Mouse (Mus musculus) stomach, embryonic 15.5 days (tissue): ENCODE measurements around the gene Dpep3. TPM values are rescaled to one million over a fixed set of nuclear protein-coding genes. Genes with fewer than 3 reads are reported as not detected.
A peak's percentile ranks its signal among the peaks of the same experiment; 100 is the strongest.

Experiments used
- ATAC-seq: fragments of 200-750 bp; cut with Nextera tagmentation; 2 replicates; pipeline ENCODE4 v1.8.0; 2017; ENCODE audit warnings: low read depth, moderate number of reproducible peaks, moderate TSS enrichment; ENCODE audit not compliant: insufficient read depth, low FRiP score
- H3K27ac ChIP-seq: fragments of 300-500 bp; sonication (generic); 2 replicates; pipeline ENCODE4 v1.5.1; 2015; ENCODE audit warnings: mild to moderate bottlenecking, inconsistent platforms
- H3K27me3 ChIP-seq: fragments of 300-500 bp; sonication (generic); replicated peaks from 2 replicates; pipeline ENCODE4 v1.6.1; 2015; ENCODE audit warnings: inconsistent platforms
- H3K36me3 ChIP-seq: fragments of 300-500 bp; sonication (generic); 2 replicates; pipeline ENCODE4 v1.6.1; 2015; ENCODE audit warnings: inconsistent platforms
- H3K4me1 ChIP-seq: fragments of 300-500 bp; sonication (generic); 2 replicates; pipeline ENCODE4 v1.6.1; 2015; ENCODE audit warnings: inconsistent platforms
- H3K4me2 ChIP-seq: fragments of 300-500 bp; sonication (generic); 2 replicates; pipeline ENCODE4 v1.6.1; 2015; ENCODE audit warnings: mild to moderate bottlenecking, inconsistent platforms
- H3K4me3 ChIP-seq: fragments of 300-500 bp; sonication (generic); replicated peaks from 2 replicates; pipeline ENCODE4 v1.5.1; 2015; ENCODE audit warnings: inconsistent platforms
- H3K9ac ChIP-seq: fragments of 300-500 bp; sonication (generic); 2 replicates; pipeline ENCODE4 v1.6.1; 2015; ENCODE audit warnings: inconsistent platforms
- H3K9me3 ChIP-seq: fragments of 300-500 bp; sonication (generic); 2 replicates; pipeline ENCODE4 v1.6.1; 2016; ENCODE audit warnings: inconsistent platforms
- WGBS: fragments of 180-500 bp; shearing (Covaris S2); methylation state at CpG from one replicate; pipeline ENCODE4 v1.1.7; 2015; 5-methylcytosine and 5-hydroxymethylcytosine counted together
- microRNA-seq: library from miRNA; unstranded; fragments of <30 nt; microRNA quantifications from one replicate; pipeline ENCODE4, GENCODE M21; 2016
- polyA plus RNA-seq: library from polyadenylated mRNA; unstranded; fragments of >200 nt; fragmentation: Nextera tagmentation; extraction: Ambion mirVana; gene quantifications from 2 replicates; pipeline ENCODE4 v1.2.1, GENCODE M21; 2015

Dpep3 gene
- polyA plus RNA-seq, 1 experiment from 2014 or later = not detected

GRCm38 (mm10) chr8:105932525-105932924 lies 46.7 kb downstream of the Dpep3 start:
- WGBS = 87% methylated on average over 11 of the region's 11 CpGs
- no peak overlapping the region for H3K4me3 ChIP-seq
- H3K4me1 ChIP-seq = peaks cover 8% of the 10 kb centered on the region; the same call in 1 of the 2 replicates
- H3K27me3 ChIP-seq = no peaks in the 10 kb centered on the region
- H3K36me3 ChIP-seq = peaks cover 13% of the 10 kb centered on the region; the same call in 1 of the 2 replicates
- H3K27ac ChIP-seq = no peak overlapping the region
- no peak overlapping the region for H3K4me2 ChIP-seq
- no peak overlapping the region for H3K9ac ChIP-seq
- no peaks in the 10 kb centered on the region for H3K9me3 ChIP-seq
- no peak for ATAC-seq

- peaks cover 4% of the 10 kb centered on the region; the same call in 1 of the 2 replicates for H3K4me1 ChIP-seq
- no peak overlapping the region for H3K27ac ChIP-seq
- H3K4me2 ChIP-seq = no peak overlapping the region
- no peaks in the 10 kb centered on the region for H3K27me3 ChIP-seq
- H3K4me3 ChIP-seq = no peak overlapping the region
- H3K9ac ChIP-seq = no peak overlapping the region
- H3K9me3 ChIP-seq = no peaks in the 10 kb centered on the region
- peaks cover 13% of the 10 kb centered on the region; the same call in 1 of the 2 replicates for H3K36me3 ChIP-seq
- 92% methylated on average over 3 of the region's 3 CpGs for WGBS
- no peak for ATAC-seq
These were observed 48.0 kb downstream of the Dpep3 start for GRCm38 (mm10) chr8:105931271-105931670.

GRCm38 (mm10) chr8:105930602-105931001 lies 48.6 kb downstream of the Dpep3 start:
- no peak overlapping the region for H3K9ac ChIP-seq
- peaks cover 13% of the 10 kb centered on the region; the same call in 1 of the 2 replicates for H3K36me3 ChIP-seq
- WGBS = 21% methylated on average over 8 of the region's 8 CpGs

GRCm38 (mm10) chr8:105925123-105925522 lies 54.1 kb downstream of the Dpep3 start:
- H3K9ac ChIP-seq = no peak overlapping the region
- no peak for ATAC-seq

More at GRCm38 (mm10) chr8:105930602-105931001, 48.6 kb downstream of the Dpep3 start:
- no peaks in the 10 kb centered on the region for H3K9me3 ChIP-seq
- H3K4me3 ChIP-seq = no peak overlapping the region
- no peak overlapping the region for H3K27ac ChIP-seq
- peaks cover under 1% of the 10 kb centered on the region; the same call in 1 of the 2 replicates for H3K4me1 ChIP-seq
- H3K27me3 ChIP-seq = no peaks in the 10 kb centered on the region
- 0 out of 2 replicates have a peak, but pooled peaks have one; percentile 19 for ATAC-seq
- no peak overlapping the region for H3K4me2 ChIP-seq

More at GRCm38 (mm10) chr8:105925123-105925522, 54.1 kb downstream of the Dpep3 start:
- WGBS = 61% methylated on average over 3 of the region's 3 CpGs
- Histone ChIP-seq H3K27ac (no peak overlapping the region), H3K9me3 (no peaks in the 10 kb centered on the region), H3K4me1 (no peaks in the 10 kb centered on the region), H3K4me2 (no peak overlapping the region), H3K36me3 (peaks cover 9% of the 10 kb centered on the region), H3K4me3 (no peak overlapping the region), H3K27me3 (no peaks in the 10 kb centered on the region)

Small RNAs within 50 kb of the gene (microRNA-seq; reads per million reads assigned to microRNA genes)
- gene Mir7074 = not detected

Other genes starting within 250 kb of the Dpep3 start
- 16.0 and 16.2 TPM in 2 replicates for gene Gfod2, start 220.8 kb downstream of the Dpep3 start, polyA plus RNA-seq
- gene Ranbp10, start 152.1 kb downstream of the Dpep3 start, polyA plus RNA-seq = 13.1 and 13.4 TPM in 2 replicates
- gene Tsnaxip1, start 151.7 kb downstream of the Dpep3 start, polyA plus RNA-seq = not detected in 2 replicates
- 38.0 and 41.2 TPM in 2 replicates for gene Cenpt, start 126.2 kb downstream of the Dpep3 start, polyA plus RNA-seq
- gene Thap11, start 124.3 kb downstream of the Dpep3 start, polyA plus RNA-seq = 61.6 and 63.3 TPM in 2 replicates
- 151 and 214 TPM in 2 replicates for gene Nutf2, start 118.8 kb downstream of the Dpep3 start, polyA plus RNA-seq
- gene Edc4, start 98.5 kb downstream of the Dpep3 start, polyA plus RNA-seq = 35.7 and 41.9 TPM in 2 replicates
- gene Nrn1l, start 85.9 kb downstream of the Dpep3 start, polyA plus RNA-seq = 0.31 and 0.63 TPM in 2 replicates
- 28.7 and 30.7 TPM in 2 replicates for gene Pskh1, start 79.0 kb downstream of the Dpep3 start, polyA plus RNA-seq
- gene Ctrl, start 45.6 kb downstream of the Dpep3 start, polyA plus RNA-seq = 1.9 and 3.8 TPM in 2 replicates
- gene Psmb10, start 41.0 kb downstream of the Dpep3 start, polyA plus RNA-seq = 61.2 and 61.4 TPM in 2 replicates
- 2.9 and 5.8 TPM in 2 replicates for gene Lcat, start 36.0 kb downstream of the Dpep3 start, polyA plus RNA-seq
- 32.7 and 33.4 TPM in 2 replicates for gene Slc12a4, start 13.3 kb downstream of the Dpep3 start, polyA plus RNA-seq
- gene Dus2, start 11.9 kb upstream of the Dpep3 start, polyA plus RNA-seq = 17.6 and 21.2 TPM in 2 replicates
- gene Dpep2nb, start 26.5 kb upstream of the Dpep3 start, polyA plus RNA-seq = not detected in 2 replicates
- gene Ddx28, start 32.5 kb upstream of the Dpep3 start, polyA plus RNA-seq = 14.9 and 15.3 TPM in 2 replicates
- gene Nfatc3, start 79.4 kb upstream of the Dpep3 start, polyA plus RNA-seq = 7.8 TPM in 2 replicates
- 45.8 and 46.1 TPM in 2 replicates for gene Esrp2, start 157.5 kb upstream of the Dpep3 start, polyA plus RNA-seq
- gene Pla2g15, start 171.0 kb upstream of the Dpep3 start, polyA plus RNA-seq = 11.9 and 12.3 TPM in 2 replicates
- gene Slc7a6, start 189.4 kb upstream of the Dpep3 start, polyA plus RNA-seq = 39.8 and 47.3 TPM in 2 replicates
- gene Slc7a6os, start 231.5 kb upstream of the Dpep3 start, polyA plus RNA-seq = 32.0 and 35.4 TPM in 2 replicates
- 42.2 and 46.3 TPM in 2 replicates for gene Prmt7, start 231.5 kb upstream of the Dpep3 start, polyA plus RNA-seq